Mouse (Mus musculus): Measurements from ENCODE around the gene Ccdc155.
"Not testable (repeated sequence)": the region's sequence is repeated elsewhere in the genome, so short reads cannot be mapped to it uniquely, and the experiment has no call there.

Gene Ccdc155

DNA sequence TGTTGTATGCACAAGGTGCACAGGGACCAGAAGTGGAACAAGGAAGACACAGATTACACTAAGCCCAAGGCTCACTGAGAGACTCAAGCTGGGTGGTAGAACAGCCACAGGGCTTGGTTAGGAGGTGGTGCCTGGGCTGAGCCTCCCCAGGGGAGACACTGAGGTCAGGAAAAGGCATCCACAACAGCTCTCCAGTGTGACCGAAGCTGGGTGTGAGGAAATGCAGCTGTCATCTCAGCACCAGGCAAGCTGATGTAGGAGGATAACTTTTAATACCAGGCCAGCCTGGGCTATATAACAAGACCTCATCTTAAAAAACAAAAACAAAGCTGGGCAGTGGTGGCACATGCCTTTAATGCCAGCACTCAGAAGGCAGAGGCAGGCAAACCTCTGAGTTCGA is 13.5 kb downstream of the Ccdc155 start:
- no peak for DNase-seq (ENCODE audit: low spot score in 2 of 2)

DNA sequence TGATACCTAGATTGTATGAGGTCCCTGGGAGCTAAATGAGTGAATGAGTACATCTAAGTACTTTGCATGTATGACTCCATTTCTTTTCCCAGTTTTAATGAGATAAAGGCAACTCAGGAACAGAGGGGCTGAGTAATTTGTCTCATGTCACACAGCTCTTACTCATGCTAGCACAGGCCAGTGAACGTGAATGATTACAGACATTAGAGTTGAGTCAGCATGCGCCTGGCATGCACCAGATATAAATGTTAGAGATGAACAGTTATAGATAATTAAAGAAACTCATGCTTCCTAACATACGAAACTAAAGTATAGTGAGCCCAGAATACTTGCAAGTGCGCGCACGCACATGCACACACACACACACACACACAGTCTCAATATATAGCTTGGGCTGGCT is 14.5 kb downstream of the Ccdc155 start:
- no peak for DNase-seq (ENCODE audit: low spot score in 2 of 2)

DNA sequence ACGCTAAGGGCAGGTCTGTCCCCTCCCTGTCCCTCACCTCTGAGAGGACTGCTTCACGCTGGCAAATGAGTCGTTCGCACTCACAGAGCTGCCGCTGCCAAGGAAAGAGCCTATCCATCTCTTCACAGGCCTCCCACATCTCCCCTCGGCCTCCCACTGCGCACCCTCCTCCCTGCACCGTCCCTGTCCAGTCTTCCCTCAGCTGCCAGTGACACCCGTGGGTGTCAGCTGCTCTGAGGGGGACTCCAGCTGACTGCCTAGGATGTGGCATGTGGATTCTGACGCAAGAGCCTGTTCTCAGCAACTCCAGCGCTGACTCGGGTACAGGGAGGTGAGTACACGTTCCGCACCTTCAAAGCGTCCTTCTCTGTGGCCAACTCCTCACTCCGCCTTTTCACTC is 15.1 kb downstream of the Ccdc155 start:
- DNase-seq (ENCODE audit: low spot score in 2 of 2), result no peak

DNA sequence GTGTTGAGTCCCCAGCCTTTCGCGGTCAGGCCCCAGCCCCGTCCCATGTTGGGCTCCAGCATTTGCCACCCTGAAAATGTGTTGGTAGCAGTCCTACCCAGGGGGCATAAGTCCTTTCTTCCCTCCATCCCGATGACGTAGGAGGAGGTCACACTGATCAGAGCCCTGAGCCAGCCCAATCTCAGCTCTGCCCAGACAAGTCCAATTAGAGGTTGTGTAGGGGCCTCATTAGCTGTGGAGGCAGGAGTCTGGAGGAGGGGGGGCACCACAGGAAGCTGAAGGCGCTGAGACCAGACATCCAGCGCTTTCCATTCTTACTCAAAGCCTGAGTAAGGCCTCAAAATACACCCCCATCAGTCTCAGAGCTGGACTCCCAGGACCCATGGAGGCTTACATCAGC is 18.8 kb downstream of the Ccdc155 start:
- DNase-seq (ENCODE audit: low spot score in 2 of 2), result no peak

DNA sequence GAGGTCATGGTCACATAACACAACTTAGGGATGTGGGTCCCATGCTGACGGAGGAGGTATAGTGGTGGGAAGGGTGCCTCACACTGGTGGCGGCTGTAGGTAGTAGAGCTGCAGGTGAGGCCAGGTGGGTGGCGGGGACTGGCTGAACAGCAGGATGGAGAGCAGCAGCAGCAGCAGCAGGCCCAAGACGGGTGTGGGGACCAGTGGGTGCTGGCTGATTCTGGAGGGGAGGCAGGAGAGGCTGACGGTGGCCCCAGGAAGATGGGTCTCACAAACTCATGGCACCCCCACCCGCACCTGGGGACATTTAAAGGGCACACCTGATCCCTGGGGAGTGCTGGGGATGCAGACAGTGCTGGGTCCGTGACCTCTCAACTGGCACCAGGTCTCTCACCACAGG is 21.0 kb downstream of the Ccdc155 start:
- DNase-seq (ENCODE audit: low spot score in 2 of 2), result no peak

DNA sequence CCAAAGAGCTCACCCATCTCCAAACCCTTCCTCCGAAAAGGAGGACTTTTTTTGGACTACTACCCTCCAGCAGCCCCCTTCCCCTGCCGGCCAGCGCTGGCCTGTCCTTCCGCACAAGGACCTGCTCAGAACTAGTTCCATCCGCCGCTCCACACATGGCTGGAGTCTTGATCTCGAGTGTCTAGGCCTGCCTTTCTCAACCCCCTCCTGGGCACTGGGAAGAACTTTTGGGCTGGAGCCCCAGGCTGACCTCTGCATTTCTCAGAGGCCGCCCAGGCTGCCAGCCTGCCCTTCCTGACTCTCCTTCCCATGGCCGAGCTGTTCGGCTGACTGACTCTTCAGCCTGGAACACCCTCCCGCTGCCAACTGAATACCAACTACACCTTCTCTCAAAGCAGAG is 22.1 kb downstream of the Ccdc155 start:
- DNase-seq (ENCODE audit: low spot score in 2 of 2), result no peak

DNA sequence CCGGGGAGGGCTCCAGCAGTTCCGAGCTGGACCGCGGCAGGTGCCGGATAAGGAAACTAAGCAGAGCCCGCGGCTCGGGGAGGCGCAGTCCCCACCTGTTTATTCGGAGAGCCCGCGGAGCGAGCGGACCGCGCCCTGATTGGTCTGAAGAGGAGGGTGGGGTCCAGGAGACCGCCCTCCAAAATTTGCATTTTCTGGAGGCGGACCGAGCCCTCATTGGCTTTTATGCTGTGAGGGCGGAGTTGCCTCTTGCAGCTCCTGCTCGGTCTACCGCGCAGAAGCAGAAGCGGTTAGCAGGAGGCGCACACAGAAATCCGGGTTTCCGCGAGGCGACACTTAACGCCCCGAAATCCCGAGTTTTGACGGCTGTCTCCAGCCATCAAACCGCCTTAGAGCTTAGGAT is 22.5 kb downstream of the Ccdc155 start:
- DNase-seq (ENCODE audit: low spot score in 2 of 2), result peak; percentile 86 to 91

DNA sequence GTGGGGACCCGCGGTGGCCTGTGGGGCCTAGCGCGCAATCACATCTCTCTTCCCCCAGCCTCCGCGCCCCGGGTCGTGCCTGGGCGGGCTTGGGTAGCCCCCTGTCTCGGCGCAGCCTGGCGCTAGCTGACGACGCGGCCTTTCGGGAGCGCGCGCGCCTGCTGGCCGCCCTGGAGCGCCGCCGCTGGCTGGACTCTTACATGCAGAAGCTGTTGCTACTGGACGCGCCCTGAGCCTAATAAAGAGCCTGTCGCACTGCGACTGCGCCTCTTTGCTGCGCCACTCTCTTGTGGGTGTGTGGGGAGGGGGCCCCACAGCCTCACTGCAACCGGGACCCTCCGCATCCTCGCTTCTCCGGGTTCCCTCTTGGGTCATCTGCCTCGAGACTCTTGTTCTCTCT is 23.2 kb downstream of the Ccdc155 start:
- DNase-seq (ENCODE audit: low spot score in 2 of 2), result no peak

DNA sequence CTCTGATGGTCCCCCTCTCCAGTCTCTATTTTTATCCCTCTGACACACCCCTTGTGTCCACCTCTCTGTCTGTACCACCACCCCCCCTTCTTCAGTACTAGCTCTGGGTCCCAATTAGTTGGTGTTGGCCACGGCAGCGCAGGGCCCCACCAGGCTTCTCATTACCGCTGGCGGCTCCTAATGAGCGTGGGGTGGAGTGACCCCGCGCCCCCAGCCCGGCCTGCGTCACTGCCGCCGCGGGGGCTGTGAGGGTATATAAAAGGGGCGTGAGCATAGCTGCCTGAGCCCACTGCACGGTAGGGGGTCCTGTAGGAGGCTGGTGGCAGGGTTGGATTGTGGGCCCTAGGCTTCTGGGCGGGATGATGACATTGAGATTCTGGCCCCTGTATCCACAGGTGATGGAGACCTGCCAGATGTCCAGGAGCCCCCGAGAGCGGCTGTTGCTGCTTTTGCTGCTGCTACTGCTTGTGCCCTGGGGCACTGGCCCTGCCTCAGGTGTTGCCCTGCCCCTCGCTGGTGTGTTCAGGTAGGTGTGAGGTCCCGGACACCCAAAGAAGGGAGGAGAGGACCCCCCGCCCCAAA is 23.7 kb downstream of the Ccdc155 start, which contains the start of gene Pth2:
TSS of gene Pth2 (plus strand) at position 100 of the 582 bp plus-strand sequence.
- no peak for DNase-seq (ENCODE audit: low spot score in 2 of 2)

DNA sequence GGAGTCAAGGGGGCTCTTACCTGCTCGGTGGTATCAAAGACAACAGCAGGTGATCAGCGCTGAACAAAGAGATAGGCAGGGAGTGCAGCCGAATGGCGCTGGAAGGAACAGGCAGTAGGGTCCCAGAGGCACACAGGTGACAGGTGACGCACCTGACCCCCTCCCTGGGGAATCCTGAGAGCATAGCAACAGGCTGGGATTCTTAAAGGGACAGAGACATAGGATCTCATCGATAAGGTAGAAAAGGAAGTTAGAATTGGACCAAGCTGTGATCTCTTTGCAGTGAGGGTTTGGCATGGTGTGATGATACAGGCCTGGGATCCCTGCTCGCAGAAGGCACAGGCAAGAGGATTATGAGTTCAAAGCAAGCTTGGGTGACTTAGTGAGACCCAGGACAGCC is 25.2 kb downstream of the Ccdc155 start, which contains the start of gene Gfy:
TSS of gene Gfy (minus strand) at position 101 of the 400 bp plus-strand sequence.
- DNase-seq (ENCODE audit: low spot score in 2 of 2), result no peak

DNA sequence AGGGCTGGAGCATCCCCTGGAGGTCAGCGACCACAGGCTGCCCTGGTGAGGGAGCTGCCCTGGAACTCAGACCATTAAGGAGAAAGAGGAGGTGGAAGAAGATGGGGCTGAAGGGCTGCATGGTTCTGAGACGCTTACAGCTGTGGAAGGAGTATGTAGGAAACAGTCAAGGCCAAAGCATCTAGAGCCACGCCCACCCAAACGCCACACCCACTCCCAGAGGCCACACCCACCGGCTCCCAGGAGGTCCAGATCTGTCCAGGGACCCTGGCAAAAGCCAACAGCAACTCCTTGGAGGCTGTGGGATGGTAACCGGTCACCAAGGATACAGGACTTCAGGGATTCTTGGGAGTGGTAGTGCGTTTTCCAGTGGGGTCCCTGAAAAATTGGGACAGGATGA is 26.1 kb downstream of the Ccdc155 start:
- no peak for DNase-seq (ENCODE audit: low spot score in 2 of 2)

DNA sequence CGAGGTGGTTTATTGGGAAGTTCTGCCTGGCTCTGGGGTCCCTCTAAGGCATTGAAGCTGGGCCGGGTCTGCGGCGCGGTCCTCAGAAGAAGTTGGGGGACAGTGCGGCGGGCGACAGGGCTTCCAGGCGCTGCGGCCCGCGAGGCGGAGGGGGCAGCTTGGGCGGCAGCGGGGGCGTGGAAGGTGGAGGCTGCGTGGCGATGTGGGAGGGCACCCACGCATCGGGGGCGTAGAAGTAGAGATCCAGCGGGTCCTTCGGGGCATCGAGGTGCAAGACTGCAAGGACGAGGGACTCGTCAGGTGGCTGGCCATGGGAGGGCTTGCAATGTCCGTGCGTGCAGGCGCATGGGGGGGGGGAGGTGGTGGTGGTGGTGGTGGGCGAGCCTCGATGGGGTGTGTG is 28.3 kb downstream of the Ccdc155 start:
- no peak for DNase-seq (ENCODE audit: low spot score in 2 of 2)

DNA sequence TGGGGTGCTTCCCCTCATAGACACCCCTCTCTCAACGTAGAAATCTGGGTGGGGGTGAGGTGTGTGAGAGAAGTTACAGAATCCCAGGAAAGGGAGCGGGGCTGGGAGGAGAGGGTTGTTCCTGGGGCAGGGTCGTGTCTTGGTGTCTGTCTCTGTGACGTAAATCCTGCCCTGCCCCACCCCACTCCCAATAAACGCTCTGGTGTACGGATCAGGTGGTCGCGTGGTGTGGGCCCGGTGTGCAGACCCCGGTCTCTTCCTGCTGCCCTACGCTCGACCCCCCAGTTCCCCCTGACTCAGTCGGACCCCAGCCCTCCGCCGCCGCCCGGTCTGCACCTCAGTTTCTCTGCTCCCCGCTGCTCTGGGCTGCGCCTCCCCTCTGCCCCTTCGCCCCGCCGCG is 28.8 kb downstream of the Ccdc155 start:
- no peak for DNase-seq (ENCODE audit: low spot score in 2 of 2)

DNA sequence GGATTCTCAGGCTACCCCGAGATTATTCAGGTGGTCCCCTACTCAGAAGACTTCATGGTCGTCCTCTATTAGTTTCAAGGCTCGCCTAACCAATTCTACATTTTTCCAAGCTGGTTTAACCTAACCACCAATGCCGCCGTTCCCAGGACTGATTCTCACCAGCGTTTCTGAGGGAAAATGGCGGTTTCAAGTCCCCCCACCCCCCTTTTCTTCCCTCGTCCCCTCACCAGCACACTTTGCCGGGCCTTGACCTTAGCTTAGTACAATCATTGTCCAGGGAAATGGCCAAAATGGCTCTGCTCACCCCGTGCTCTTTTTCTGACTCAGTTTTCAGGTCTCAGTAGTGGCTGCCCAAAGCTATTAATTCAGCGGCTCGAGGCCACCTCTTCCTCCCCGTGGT is 29.3 kb downstream of the Ccdc155 start:
- DNase-seq (ENCODE audit: low spot score in 2 of 2), result no peak

DNA sequence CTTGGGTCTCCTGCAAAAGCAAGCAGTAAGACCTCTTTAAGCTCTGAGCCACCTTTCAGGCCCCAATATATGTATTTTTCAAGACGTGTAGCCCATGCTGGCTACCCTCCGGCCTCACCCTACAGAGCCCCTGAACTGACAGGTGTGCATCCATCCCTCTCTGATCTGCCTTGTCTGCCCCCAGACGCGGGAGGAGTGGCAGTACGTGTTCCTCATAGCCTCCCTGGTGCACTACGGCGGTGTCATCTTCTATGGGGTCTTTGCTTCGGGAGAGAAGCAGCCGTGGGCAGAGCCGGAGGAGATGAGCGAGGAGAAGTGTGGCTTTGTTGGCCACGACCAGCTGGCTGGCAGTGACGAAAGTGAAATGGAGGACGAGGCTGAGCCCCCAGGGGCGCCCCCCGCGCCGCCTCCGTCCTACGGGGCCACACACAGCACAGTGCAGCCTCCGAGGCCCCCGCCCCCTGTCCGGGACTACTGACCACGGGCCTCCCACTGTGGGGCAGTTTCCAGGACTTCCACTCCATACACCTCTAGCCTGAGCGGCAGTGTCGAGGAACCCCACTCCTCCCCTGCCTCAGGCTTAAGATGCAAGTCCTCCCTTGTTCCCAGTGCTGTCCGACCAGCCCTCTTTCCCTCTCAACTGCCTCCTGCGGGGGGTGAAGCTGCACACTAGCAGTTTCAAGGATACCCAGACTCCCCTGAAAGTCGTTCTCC is 30.0 kb downstream of the Ccdc155 start:
- no peak for DNase-seq (ENCODE audit: low spot score in 2 of 2)

DNA sequence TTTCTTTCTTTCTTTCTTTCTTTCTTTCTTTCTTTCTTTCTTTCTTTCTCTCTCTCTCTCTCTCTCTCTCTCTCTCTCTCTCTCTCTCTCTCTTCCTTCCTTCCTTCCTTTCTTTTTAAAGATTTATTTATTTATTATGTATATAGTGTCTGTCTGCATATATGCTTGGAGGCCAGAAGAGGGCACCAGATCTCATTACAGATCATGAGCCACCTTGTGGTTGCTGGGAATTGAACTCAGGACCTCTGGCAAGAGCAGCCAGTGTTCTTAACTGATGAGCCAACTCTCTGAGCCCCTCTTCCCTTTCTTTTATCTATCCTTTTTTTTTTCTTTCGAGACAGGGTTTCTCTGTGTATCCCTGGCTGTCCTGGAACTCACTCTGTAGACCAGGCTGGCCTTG is 30.9 kb downstream of the Ccdc155 start:
- DNase-seq (ENCODE audit: low spot score in 2 of 2), result not testable (repeated sequence)

DNA sequence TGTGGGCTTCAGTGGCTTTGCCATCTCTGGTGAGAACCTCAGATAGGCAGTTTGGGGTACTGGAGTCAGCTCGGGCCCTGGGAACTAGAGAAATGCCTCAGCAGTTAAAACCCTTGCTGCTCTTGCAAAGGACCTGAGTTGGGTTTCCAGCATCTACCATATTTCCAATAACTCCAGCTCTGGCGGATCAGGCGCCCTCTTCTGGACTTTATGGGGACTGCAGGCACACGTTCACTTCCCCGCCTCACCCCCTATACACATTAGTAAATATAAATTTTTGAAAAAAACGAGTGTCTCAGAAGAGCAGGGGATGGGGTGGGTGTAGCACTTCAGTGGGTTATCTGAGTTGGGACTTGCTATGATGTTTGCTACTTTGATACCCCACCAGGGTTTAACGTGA is 31.7 kb downstream of the Ccdc155 start:
- no peak for DNase-seq (ENCODE audit: low spot score in 2 of 2)

DNA sequence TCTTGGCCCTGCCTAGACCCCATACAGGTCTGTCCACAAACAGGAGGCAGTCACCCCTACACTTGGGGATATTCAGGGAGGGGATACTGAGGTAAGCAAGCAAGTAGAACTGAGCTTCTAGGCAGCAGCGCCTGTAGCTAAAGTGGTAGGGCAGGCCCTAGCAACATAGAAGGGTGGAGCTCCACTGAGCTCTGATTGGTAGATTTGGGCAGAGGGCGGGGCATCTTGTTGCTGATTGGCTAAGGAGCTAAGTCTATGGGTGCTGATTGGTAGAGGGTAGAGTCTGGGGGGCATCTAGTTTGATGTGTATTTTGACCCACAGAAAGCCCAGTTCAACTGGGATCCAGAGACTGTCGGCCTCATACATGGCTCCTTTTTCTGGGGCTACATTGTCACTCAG is 35.2 kb downstream of the Ccdc155 start:
- no peak for DNase-seq (ENCODE audit: low spot score in 2 of 2)

DNA sequence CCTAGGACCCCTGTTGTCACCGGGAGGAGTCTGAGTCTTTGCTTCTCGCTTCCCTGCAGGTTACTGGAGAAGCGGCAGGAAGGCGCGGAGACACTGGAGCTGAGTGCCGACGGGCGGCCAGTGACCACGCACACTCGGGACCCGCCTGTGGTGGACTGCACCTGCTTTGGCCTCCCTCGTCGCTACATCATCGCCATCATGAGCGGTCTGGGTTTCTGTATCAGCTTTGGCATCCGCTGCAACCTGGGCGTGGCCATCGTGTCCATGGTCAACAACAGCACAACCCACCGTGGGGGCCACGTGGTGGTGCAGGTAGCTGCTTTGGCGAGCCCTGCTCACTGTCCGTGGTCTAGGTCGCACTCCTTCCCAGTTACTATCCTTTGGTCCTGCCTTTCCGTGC is 36.0 kb downstream of the Ccdc155 start:
- no peak for DNase-seq (ENCODE audit: low spot score in 2 of 2)

DNA sequence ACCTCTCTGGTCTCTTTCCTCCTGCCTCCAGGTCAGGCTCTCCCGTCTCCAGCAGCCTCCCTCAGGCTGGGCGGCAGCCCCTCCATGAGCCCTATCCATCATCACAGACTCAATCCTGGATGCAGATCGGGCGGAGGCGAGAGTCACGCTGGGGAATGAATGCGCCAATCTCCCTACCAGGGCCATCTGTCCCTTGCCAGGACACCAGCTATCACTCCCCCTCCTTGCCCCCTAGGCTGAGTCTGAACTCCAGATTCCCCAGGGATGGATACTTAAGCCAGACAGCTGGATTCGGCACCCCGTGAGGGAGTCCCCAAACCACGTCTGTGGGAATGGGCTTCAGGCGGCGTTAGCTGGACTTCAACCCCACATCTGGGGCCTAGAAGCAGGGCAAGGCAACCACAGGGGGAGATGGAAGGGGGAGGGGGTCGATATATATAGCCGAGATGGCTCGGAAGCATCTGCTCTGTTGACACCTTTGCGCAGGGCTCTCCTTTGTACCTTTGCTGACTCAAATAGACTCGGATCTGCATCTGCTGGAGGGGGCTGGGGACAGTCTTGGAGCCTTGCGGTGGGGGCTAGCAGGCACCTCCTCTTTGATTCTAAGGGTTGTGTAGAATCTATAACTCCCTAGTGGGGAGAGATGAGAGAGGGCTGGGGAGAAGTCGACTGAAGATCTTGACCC is 36.8 kb downstream of the Ccdc155 start:
- no peak for DNase-seq (ENCODE audit: low spot score in 2 of 2)

DNA sequence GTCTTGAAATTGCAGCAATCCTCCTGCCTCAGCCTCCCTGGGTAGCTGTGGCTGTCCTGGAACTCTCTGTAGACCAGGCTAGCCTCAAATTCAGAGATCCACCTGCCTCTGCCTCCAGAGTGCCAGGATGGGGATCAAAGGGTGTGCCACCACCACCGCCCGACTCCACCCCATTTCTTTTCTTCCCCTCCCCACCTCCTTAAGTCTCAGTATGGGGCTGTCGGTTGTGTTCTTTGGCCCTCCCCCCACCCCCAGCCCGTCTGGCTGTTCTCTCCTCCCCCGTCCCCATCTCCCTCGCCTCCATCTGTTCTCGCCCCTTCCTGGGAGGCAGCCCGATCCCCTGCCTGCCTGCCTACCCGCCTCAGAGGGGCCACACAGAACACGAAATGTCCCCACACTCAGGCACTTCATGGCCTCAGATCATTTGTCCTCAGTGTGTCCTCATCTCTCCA is 37.7 kb downstream of the Ccdc155 start:
- no peak for DNase-seq (ENCODE audit: low spot score in 2 of 2)

DNA sequence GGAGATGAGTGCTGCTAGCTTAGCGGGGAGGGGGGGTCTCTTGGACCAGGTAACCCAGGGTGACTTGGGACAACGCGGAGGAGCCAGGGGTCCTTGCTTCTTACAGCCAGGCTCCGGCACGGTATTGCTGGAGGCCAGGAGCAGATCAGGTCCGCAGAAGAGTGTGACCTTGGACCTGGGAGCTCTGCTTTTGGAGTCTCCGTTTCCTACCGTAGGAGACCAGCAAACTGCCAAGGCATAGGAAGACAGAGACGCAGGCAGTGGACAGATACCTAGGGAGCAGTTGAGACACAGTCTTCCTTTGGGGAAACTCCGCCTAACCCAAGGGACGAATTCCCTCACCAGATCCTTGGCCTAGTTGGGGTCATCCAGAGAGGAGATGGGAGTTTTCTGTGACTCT is 39.0 kb downstream of the Ccdc155 start:
- DNase-seq (ENCODE audit: low spot score in 2 of 2), result no peak

DNA sequence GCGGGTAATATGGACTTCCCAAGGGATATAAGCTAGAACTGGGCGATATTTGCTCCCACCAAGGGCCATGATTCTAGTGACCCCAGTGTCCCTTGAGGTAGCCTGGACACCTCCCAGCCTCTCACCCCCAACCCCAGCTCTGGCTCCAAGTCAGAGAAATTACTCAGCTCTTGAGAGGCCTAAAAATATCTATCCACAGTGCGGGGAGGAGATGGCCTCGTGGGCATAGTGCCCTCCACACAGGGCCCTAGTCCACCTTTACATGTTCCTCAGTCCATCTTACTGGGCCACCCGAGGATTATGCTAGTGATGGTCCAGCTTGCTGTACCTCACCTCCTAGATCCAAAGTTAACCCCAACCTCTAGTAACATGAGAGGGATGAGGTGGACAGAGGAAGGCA is 39.9 kb downstream of the Ccdc155 start:
- DNase-seq (ENCODE audit: low spot score in 2 of 2), result no peak

Data from heart, adult 9 months (tissue).